Mouse (Mus musculus): ENCODE results near the gene Mras. TPM values are rescaled to one million over a fixed set of nuclear protein-coding genes. Genes with fewer than 3 reads are reported as not detected.

Mras gene
- 51.8 and 56.8 TPM in 2 replicates for polyA plus RNA-seq (2014; fragmentation: Nextera tagmentation; extraction: Ambion mirVana)

- DNase-seq (ENCODE audit: low spot score) (no peak), ATAC-seq (peak; percentile 12)
- H3K4me2 ChIP-seq (ENCODE audit: low read length): peak within 1 kb of the TSS; percentile 84
- 18% methylated on average over 27 of the region's 27 CpGs for WGBS
- H3K4me3 ChIP-seq (ENCODE audit: low read depth, low read length): peak within 1 kb of the TSS; percentile 81
- peaks cover 2% of the 10 kb centered on the region; the same call in 1 of the 2 replicates for H3K27me3 ChIP-seq (replicated peaks; ENCODE audit: control insufficient read depth, insufficient read depth, low read length)
- no peaks in the 10 kb centered on the region for H3K36me3 ChIP-seq (ENCODE audit: control insufficient read depth, insufficient read depth, low read length)
- peak within 1 kb of the TSS; percentile 93 for H3K9ac ChIP-seq (ENCODE audit: low read length)
- H3K9me3 ChIP-seq (replicated peaks; ENCODE audit: control insufficient read depth, low read length): no peaks in the 10 kb centered on the region
- H3K4me1 ChIP-seq (ENCODE audit: control insufficient read depth, insufficient read depth, low read length): peaks cover 25% of the 10 kb centered on the region
- peak within 1 kb of the TSS; percentile 87 for H3K27ac ChIP-seq (ENCODE audit: low read depth, low read length)
These were observed at the start of gene Mras for GRCm38 (mm10) chr9:99437031-99437764. Gene Mras, minus strand, starts transcription at chr9:99437381.

- 84% methylated on average over 4 of the region's 4 CpGs for WGBS
- ATAC-seq: no peak
- H3K9ac ChIP-seq (ENCODE audit: low read length): no peak overlapping the region
- H3K4me3 ChIP-seq (ENCODE audit: low read depth, low read length): no peak overlapping the region
- H3K4me2 ChIP-seq (ENCODE audit: low read length): no peak overlapping the region
- H3K9me3 ChIP-seq (replicated peaks; ENCODE audit: control insufficient read depth, low read length): no peaks in the 10 kb centered on the region
- no peaks in the 10 kb centered on the region for H3K4me1 ChIP-seq (ENCODE audit: control insufficient read depth, insufficient read depth, low read length)
- no peak overlapping the region for H3K27ac ChIP-seq (ENCODE audit: low read depth, low read length)
- no peak for DNase-seq (ENCODE audit: low spot score)
- peaks cover 72% of the 10 kb centered on the region for H3K36me3 ChIP-seq (ENCODE audit: control insufficient read depth, insufficient read depth, low read length)
- H3K27me3 ChIP-seq (replicated peaks; ENCODE audit: control insufficient read depth, insufficient read depth, low read length): no peaks in the 10 kb centered on the region
These were observed 48.0 kb upstream of the Mras start for GRCm38 (mm10) chr9:99485144-99485543.

GRCm38 (mm10) chr9:99484632-99485031 is 47.5 kb upstream of the Mras start:
- Histone ChIP-seq H3K4me1 (ENCODE audit: control insufficient read depth, insufficient read depth, low read length) (no peaks in the 10 kb centered on the region), H3K27ac (ENCODE audit: low read depth, low read length) (no peak overlapping the region), H3K27me3 (replicated peaks; ENCODE audit: control insufficient read depth, insufficient read depth, low read length) (no peaks in the 10 kb centered on the region), H3K4me3 (ENCODE audit: low read depth, low read length) (no peak overlapping the region), H3K9me3 (replicated peaks; ENCODE audit: control insufficient read depth, low read length) (no peaks in the 10 kb centered on the region), H3K9ac (ENCODE audit: low read length) (no peak overlapping the region), H3K4me2 (ENCODE audit: low read length) (no peak overlapping the region), H3K36me3 (ENCODE audit: control insufficient read depth, insufficient read depth, low read length) (peaks cover 69% of the 10 kb centered on the region)
- no peak for ATAC-seq
- no peak for DNase-seq (ENCODE audit: low spot score)

GRCm38 (mm10) chr9:99483191-99483590 is 46.0 kb upstream of the Mras start:
- Histone ChIP-seq H3K4me2 (ENCODE audit: low read length) (no peak overlapping the region), H3K27ac (ENCODE audit: low read depth, low read length) (no peak overlapping the region), H3K36me3 (ENCODE audit: control insufficient read depth, insufficient read depth, low read length) (peaks cover 61% of the 10 kb centered on the region), H3K9ac (ENCODE audit: low read length) (no peak overlapping the region), H3K4me3 (ENCODE audit: low read depth, low read length) (no peak overlapping the region), H3K27me3 (replicated peaks; ENCODE audit: control insufficient read depth, insufficient read depth, low read length) (no peaks in the 10 kb centered on the region), H3K4me1 (ENCODE audit: control insufficient read depth, insufficient read depth, low read length) (no peaks in the 10 kb centered on the region), H3K9me3 (replicated peaks; ENCODE audit: control insufficient read depth, low read length) (no peaks in the 10 kb centered on the region)
- ATAC-seq (no peak), DNase-seq (ENCODE audit: low spot score) (no peak)
- 87% methylated on average over 4 of the region's 4 CpGs for WGBS

- Histone ChIP-seq H3K27ac (ENCODE audit: low read depth, low read length) (no peak overlapping the region), H3K9me3 (replicated peaks; ENCODE audit: control insufficient read depth, low read length) (no peaks in the 10 kb centered on the region), H3K4me3 (ENCODE audit: low read depth, low read length) (no peak overlapping the region), H3K36me3 (ENCODE audit: control insufficient read depth, insufficient read depth, low read length) (peaks cover 44% of the 10 kb centered on the region), H3K9ac (ENCODE audit: low read length) (no peak overlapping the region), H3K4me1 (ENCODE audit: control insufficient read depth, insufficient read depth, low read length) (no peaks in the 10 kb centered on the region), H3K27me3 (replicated peaks; ENCODE audit: control insufficient read depth, insufficient read depth, low read length) (no peaks in the 10 kb centered on the region), H3K4me2 (ENCODE audit: low read length) (no peak overlapping the region)
- 90% methylated on average over 4 of the region's 4 CpGs for WGBS
- peak; percentile 75 for DNase-seq (ENCODE audit: low spot score)
- ATAC-seq: peak; percentile 79; the same call in 1 of the 2 replicates
These were observed 43.6 kb upstream of the Mras start for GRCm38 (mm10) chr9:99480764-99481163.

- 69% methylated on average over 9 of the region's 9 CpGs for WGBS
These were observed 42.1 kb upstream of the Mras start for GRCm38 (mm10) chr9:99479181-99479711.

GRCm38 (mm10) chr9:99471334-99471733 is 34.2 kb upstream of the Mras start:
- WGBS: 86% methylated on average over 7 of the region's 7 CpGs
- no peaks in the 10 kb centered on the region for H3K4me1 ChIP-seq (ENCODE audit: control insufficient read depth, insufficient read depth, low read length)
- no peak overlapping the region for H3K4me2 ChIP-seq (ENCODE audit: low read length)
- no peak overlapping the region for H3K4me3 ChIP-seq (ENCODE audit: low read depth, low read length)
- no peak for DNase-seq (ENCODE audit: low spot score)
- peaks cover 18% of the 10 kb centered on the region; the same call in 1 of the 2 replicates for H3K36me3 ChIP-seq (ENCODE audit: control insufficient read depth, insufficient read depth, low read length)
- no peak for ATAC-seq
- no peak overlapping the region for H3K27ac ChIP-seq (ENCODE audit: low read depth, low read length)
- no peaks in the 10 kb centered on the region for H3K9me3 ChIP-seq (replicated peaks; ENCODE audit: control insufficient read depth, low read length)
- H3K27me3 ChIP-seq (replicated peaks; ENCODE audit: control insufficient read depth, insufficient read depth, low read length): no peaks in the 10 kb centered on the region
- H3K9ac ChIP-seq (ENCODE audit: low read length): no peak overlapping the region

More at GRCm38 (mm10) chr9:99479181-99479711, 42.1 kb upstream of the Mras start:
- Histone ChIP-seq H3K4me1 (ENCODE audit: control insufficient read depth, insufficient read depth, low read length) (no peaks in the 10 kb centered on the region), H3K4me3 (ENCODE audit: low read depth, low read length) (no peak overlapping the region), H3K9me3 (replicated peaks; ENCODE audit: control insufficient read depth, low read length) (no peaks in the 10 kb centered on the region), H3K36me3 (ENCODE audit: control insufficient read depth, insufficient read depth, low read length) (peaks cover 49% of the 10 kb centered on the region), H3K9ac (ENCODE audit: low read length) (no peak overlapping the region), H3K27ac (ENCODE audit: low read depth, low read length) (no peak overlapping the region; the same call in 1 of the 2 replicates), H3K4me2 (ENCODE audit: low read length) (no peak overlapping the region), H3K27me3 (replicated peaks; ENCODE audit: control insufficient read depth, insufficient read depth, low read length) (no peaks in the 10 kb centered on the region)
- DNase-seq (ENCODE audit: low spot score): peak; percentile 35
- ATAC-seq: 0 out of 2 replicates have a peak, but pooled peaks have one; percentile 18

- H3K4me1 ChIP-seq (ENCODE audit: control insufficient read depth, insufficient read depth, low read length): no peaks in the 10 kb centered on the region
- WGBS: 70% methylated on average over 16 of the region's 16 CpGs
- H3K27me3 ChIP-seq (replicated peaks; ENCODE audit: control insufficient read depth, insufficient read depth, low read length): no peaks in the 10 kb centered on the region
- DNase-seq (ENCODE audit: low spot score) (peak; percentile 30), ATAC-seq (no peak)
- no peak overlapping the region for H3K4me3 ChIP-seq (ENCODE audit: low read depth, low read length)
- peaks cover 10% of the 10 kb centered on the region; the same call in 1 of the 2 replicates for H3K36me3 ChIP-seq (ENCODE audit: control insufficient read depth, insufficient read depth, low read length)
- H3K9me3 ChIP-seq (replicated peaks; ENCODE audit: control insufficient read depth, low read length): no peaks in the 10 kb centered on the region
- no peak overlapping the region for H3K4me2 ChIP-seq (ENCODE audit: low read length)
- H3K9ac ChIP-seq (ENCODE audit: low read length): no peak overlapping the region
- H3K27ac ChIP-seq (ENCODE audit: low read depth, low read length): no peak overlapping the region
These were observed 33.3 kb upstream of the Mras start for GRCm38 (mm10) chr9:99470347-99471092.

All from forebrain, embryonic 14.5 days (tissue).